Mouse (Mus musculus) liver, adult (tissue): ENCODE results near the gene Sart3.

Experiments
- GATA4 ChIP-seq: IDR thresholded peaks from 2 replicates; pipeline ENCODE4 v1.6.1; 2014; ENCODE audit warnings: mild to moderate bottlenecking, low read length; ENCODE audit not compliant: insufficient replicate concordance

Gene Sart3

GRCm38 (mm10) chr5:113779569-113779968 is 7.3 kb upstream of the Sart3 start:
- TF ChIP-seq GATA4: no peak

GRCm38 (mm10) chr5:113776896-113777226 is 4.6 kb upstream of the Sart3 start:
- TF ChIP-seq GATA4: no peak

- TF ChIP-seq GATA4: no peak
These were observed 4.0 kb upstream of the Sart3 start for GRCm38 (mm10) chr5:113776128-113776895.

- no peak for TF ChIP-seq GATA4
These were observed 3.3 kb upstream of the Sart3 start for GRCm38 (mm10) chr5:113775585-113775984.

GRCm38 (mm10) chr5:113773664-113774063 is 1.4 kb upstream of the Sart3 start:
- no peak for TF ChIP-seq GATA4

- TF ChIP-seq GATA4: no peak
These were observed 702 bp upstream of the Sart3 start for GRCm38 (mm10) chr5:113772905-113773519.

- no peak for TF ChIP-seq GATA4
These were observed 822 bp downstream of the Sart3 start for GRCm38 (mm10) chr5:113771213-113772162.

GRCm38 (mm10) chr5:113768806-113769205 is 3.5 kb downstream of the Sart3 start:
- no peak for TF ChIP-seq GATA4

- no peak for TF ChIP-seq GATA4
These were observed 6.4 kb downstream of the Sart3 start for GRCm38 (mm10) chr5:113765641-113766526.

GRCm38 (mm10) chr5:113764426-113764825 is 7.9 kb downstream of the Sart3 start:
- TF ChIP-seq GATA4: no peak

GRCm38 (mm10) chr5:113761585-113761984 is 10.7 kb downstream of the Sart3 start:
- no peak for TF ChIP-seq GATA4

- no peak for TF ChIP-seq GATA4
These were observed 16.8 kb downstream of the Sart3 start for GRCm38 (mm10) chr5:113755347-113756030.

GRCm38 (mm10) chr5:113751521-113752157 is 20.7 kb downstream of the Sart3 start:
- no peak for TF ChIP-seq GATA4
